Comparison of ENCODE assay signal across 9 mouse cellular contexts in genomic region chr15:98891907-98892606, GRCm38 (mm10). TPM values are rescaled to one million over a fixed set of nuclear protein-coding genes. Genes with fewer than 3 reads are reported as not detected.
DNase-seq lines count a peak whose midpoint lies in the region; ATAC-seq and TF ChIP-seq lines count a peak whose summit lies in the region.
"Had no signal": no experiment of that assay in that cellular context is flagged by ENCODE, and none has a peak within 500 bp of the region (broad histone marks: within the 10 kb centered on the region; RNA-seq: fewer than 3 reads in every experiment).

No protein-coding gene starts in this region.

- TF ChIP-seq POLR2A in embryonic fibroblast, embryonic 13.5 days (IDR thresholded peaks at IDR 0.05; ENCODE audit: low read depth, low read length) = no peak

- no peaks in the 10 kb centered on the region for H3K9me3 ChIP-seq in lung, embryonic 15.5 days

- DNase-seq in adrenal gland, adult (ENCODE audit: inconsistent age in 2 of 2, low spot score in 1 of 2) = peak; percentile 73 to 91
- DNase-seq in adrenal gland, postnatal 4 days (ENCODE audit: low spot score in 2 of 2) = no peak
- DNase-seq in adrenal gland, postnatal 25 days = peak; percentile 36
- peak; percentile 80 to 84 for DNase-seq in heart, postnatal 10 days
- DNase-seq in layer of hippocampus, adult 2 months (ENCODE audit: low spot score in 2 of 2) = peak; percentile 74 to 76
- peak; percentile 92 for DNase-seq in retina, postnatal 1 day

- H3K27ac ChIP-seq in embryonic fibroblast, embryonic 13.5 days (ENCODE audit: insufficient read depth, low read length) = no peak overlapping the region
- no peak overlapping the region for H3K27ac ChIP-seq in layer of hippocampus, adult 2 months
- H3K27ac ChIP-seq in lung, embryonic 15.5 days = no peak overlapping the region
- H3K27ac ChIP-seq: macrophage had no signal

- 35% methylated on average over 6 of the region's 6 CpGs for WGBS in lung, embryonic 15.5 days

- no peaks in the 10 kb centered on the region for H3K36me3 ChIP-seq in lung, embryonic 15.5 days

- no peak overlapping the region for H3K4me3 ChIP-seq in embryonic fibroblast, embryonic 13.5 days (ENCODE audit: insufficient read depth, low read length)
- no peak overlapping the region for H3K4me3 ChIP-seq in layer of hippocampus, adult 2 months
- no peak overlapping the region for H3K4me3 ChIP-seq in lung, embryonic 15.5 days

- H3K9ac ChIP-seq in lung, embryonic 15.5 days = no peak overlapping the region

- no peak overlapping the region for H3K4me2 ChIP-seq in lung, embryonic 15.5 days

- no peaks in the 10 kb centered on the region; the same call in 1 of the 2 replicates for H3K4me1 ChIP-seq in embryonic fibroblast, embryonic 13.5 days (ENCODE audit: control insufficient read depth, insufficient read depth, low read length)
- H3K4me1 ChIP-seq in lung, embryonic 15.5 days = peaks cover 35% of the 10 kb centered on the region

- H3K27me3 ChIP-seq in lung, embryonic 15.5 days = peaks cover 57% of the 10 kb centered on the region

- ATAC-seq in lung, embryonic 15.5 days (ENCODE audit: borderline replicate concordance, extremely low read depth, low FRiP score, low TSS enrichment) = peak; percentile 44; the same call in 1 of the 2 replicates

- TF ChIP-seq CTCF in embryonic fibroblast, embryonic 13.5 days (IDR thresholded peaks at IDR 0.05; ENCODE audit: borderline replicate concordance, insufficient read depth, low read length) = peak; percentile 45; the same call in 1 of the 2 replicates
- peak; percentile 95 for TF ChIP-seq CTCF in layer of hippocampus, adult 2 months (conservative IDR thresholded peaks at IDR 0.05)

- intact Hi-C loops in heart, postnatal 10 days (cut with DNase I) = loop anchor here (1.0 kb wide), 2 partner anchors 36 to 102 kb away; no protein-coding TSS in a partner anchor

RNA-seq across cellular contexts. Expression of gene Rhebl1, which starts 2.3 kb away (rescaled TPM):
- 1 to 10 TPM; 3.9 to 6.2 TPM for total RNA-seq in adrenal gland, postnatal 4 days (2021)
- 3.7 and 4.4 TPM in 2 replicates for total RNA-seq in adrenal gland, postnatal 25 days (2021)
- 6.0 and 7.8 TPM in 2 replicates for polyA plus RNA-seq in embryonic fibroblast, embryonic 13.5 days (2011; ENCODE audit: insufficient read length, low read depth, missing spikeins)
- 1 to 10 TPM; 1.6 to 2.8 TPM for total RNA-seq in heart, postnatal 10 days (2021)
- 1 to 10 TPM; 8.5 TPM for total RNA-seq in layer of hippocampus, adult 2 months (2021)
- 9.9 and 11.6 TPM in 2 replicates for polyA plus RNA-seq in lung, embryonic 15.5 days (2015; fragmentation: Nextera tagmentation; extraction: Ambion mirVana)

RNA-seq across cellular contexts. Expression of gene Dhh, which starts 6.3 kb away (rescaled TPM):
- 1 to 10 TPM; 2.1 to 2.9 TPM for total RNA-seq in adrenal gland, postnatal 4 days (2021)
- total RNA-seq in adrenal gland, postnatal 25 days (2021) = 1.1 and 2.4 TPM in 2 replicates
- polyA plus RNA-seq in embryonic fibroblast, embryonic 13.5 days (2011; ENCODE audit: insufficient read length, low read depth, missing spikeins) = 0.14 and 0.27 TPM in 2 replicates
- total RNA-seq in heart, postnatal 10 days (2021) = 1 to 10 TPM; 2.8 to 3.8 TPM
- under 1 TPM; 0.10 to 0.12 TPM for total RNA-seq in layer of hippocampus, adult 2 months (2021)
- 2.3 and 2.8 TPM in 2 replicates for polyA plus RNA-seq in lung, embryonic 15.5 days (2015; fragmentation: Nextera tagmentation; extraction: Ambion mirVana)
- polyA plus RNA-seq: macrophage had no signal

RNA-seq across cellular contexts. Expression of gene Kmt2d, which starts 21.1 kb away (rescaled TPM):
- 10 to 100 TPM; 68.9 to 71.5 TPM for total RNA-seq in adrenal gland, postnatal 4 days (2021)
- 63.0 and 83.0 TPM in 2 replicates for total RNA-seq in adrenal gland, postnatal 25 days (2021)
- polyA plus RNA-seq in embryonic fibroblast, embryonic 13.5 days (2011; ENCODE audit: insufficient read length, low read depth, missing spikeins) = 28.0 and 31.5 TPM in 2 replicates
- 10 to 100 TPM; 63.0 to 72.1 TPM for total RNA-seq in heart, postnatal 10 days (2021)
- total RNA-seq in layer of hippocampus, adult 2 months (2021) = 100 to 1,000 TPM in 1 of 2 experiments, 10 to 100 TPM in 1; 89.3 to 106 TPM
- 11.1 and 12.5 TPM in 2 replicates for polyA plus RNA-seq in lung, embryonic 15.5 days (2015; fragmentation: Nextera tagmentation; extraction: Ambion mirVana)

RNA-seq across cellular contexts. Expression of gene Lmbr1l, which starts 26.0 kb away (rescaled TPM):
- 10 to 100 TPM; 41.5 to 45.9 TPM for total RNA-seq in adrenal gland, postnatal 4 days (2021)
- total RNA-seq in adrenal gland, postnatal 25 days (2021) = 25.2 and 30.5 TPM in 2 replicates
- 11.3 and 14.7 TPM in 2 replicates for polyA plus RNA-seq in embryonic fibroblast, embryonic 13.5 days (2011; ENCODE audit: insufficient read length, low read depth, missing spikeins)
- total RNA-seq in heart, postnatal 10 days (2021) = 10 to 100 TPM; 15.4 to 16.1 TPM
- 10 to 100 TPM; 17.0 to 20.6 TPM for total RNA-seq in layer of hippocampus, adult 2 months (2021)
- 14.8 and 15.8 TPM in 2 replicates for polyA plus RNA-seq in lung, embryonic 15.5 days (2015; fragmentation: Nextera tagmentation; extraction: Ambion mirVana)

RNA-seq across cellular contexts. Expression of gene Tuba1b, which starts 42.3 kb away (rescaled TPM):
- total RNA-seq in adrenal gland, postnatal 4 days (2021) = 100 to 1,000 TPM; 512 to 526 TPM
- 285 and 323 TPM in 2 replicates for total RNA-seq in adrenal gland, postnatal 25 days (2021)
- 3,138 and 3,689 TPM in 2 replicates for polyA plus RNA-seq in embryonic fibroblast, embryonic 13.5 days (2011; ENCODE audit: insufficient read length, low read depth, missing spikeins)
- 100 to 1,000 TPM; 373 to 402 TPM for total RNA-seq in heart, postnatal 10 days (2021)
- 100 to 1,000 TPM; 466 to 491 TPM for total RNA-seq in layer of hippocampus, adult 2 months (2021)
- polyA plus RNA-seq in lung, embryonic 15.5 days (2015; fragmentation: Nextera tagmentation; extraction: Ambion mirVana) = 1,916 and 1,998 TPM in 2 replicates

Comparison
In these comparisons a context has a peak if more than half of its experiments do, and no peak if none do; other contexts are left out.
1. DNase-seq: peak in adrenal gland, adult (2 of 2), adrenal gland, postnatal 25 days (single experiment), heart, postnatal 10 days (2 of 2), layer of hippocampus, adult 2 months (2 of 2) and retina, postnatal 1 day (single experiment); none in adrenal gland, postnatal 4 days (0 of 2).